Mouse (Mus musculus) erythroblast, embryonic 14.5 days (primary cell): ENCODE results near the gene Nudt9. TPM values are rescaled to one million over a fixed set of nuclear protein-coding genes. Genes with fewer than 3 reads are reported as not detected.

ENCODE experiments used
- H3K27me3 ChIP-seq: 2 replicates; pipeline ENCODE4 v1.6.1; 2012; ENCODE audit warnings: inconsistent platforms; ENCODE audit not compliant: control insufficient read depth
- H3K36me3 ChIP-seq: 2 replicates; pipeline ENCODE4 v1.6.1; 2012; ENCODE audit warnings: mild to moderate bottlenecking, inconsistent platforms; ENCODE audit not compliant: control insufficient read depth
- H3K4me1 ChIP-seq: 2 replicates; pipeline ENCODE4 v1.6.1; 2012; ENCODE audit warnings: inconsistent platforms; ENCODE audit not compliant: control insufficient read depth
- H3K4me3 ChIP-seq: replicated peaks from 2 replicates; pipeline ENCODE3; 2012; ENCODE audit warnings: moderate library complexity, mild to moderate bottlenecking, inconsistent platforms
- H3K9me3 ChIP-seq: 2 replicates; pipeline ENCODE4 v1.6.1; 2012; ENCODE audit warnings: low read length, inconsistent platforms, mixed read lengths; ENCODE audit not compliant: control insufficient read depth
- GATA1 ChIP-seq: IDR thresholded peaks from 2 replicates; pipeline ENCODE4 v1.6.1; 2012; ENCODE audit warnings: low read length, inconsistent platforms, mixed read lengths
- TAL1 ChIP-seq: IDR thresholded peaks from 3 replicates; pipeline ENCODE4 v1.6.1; 2012; ENCODE audit warnings: low read length, inconsistent platforms, mixed read lengths
- polyA plus RNA-seq: library from polyadenylated mRNA; stranded (reverse); fragments of >175 nt; gene quantifications from 2 replicates; pipeline ENCODE4 v1.2.3, GENCODE M21; 2012

Nudt9 gene
- polyA plus RNA-seq, 1 experiment: 40.0 TPM

DNA sequence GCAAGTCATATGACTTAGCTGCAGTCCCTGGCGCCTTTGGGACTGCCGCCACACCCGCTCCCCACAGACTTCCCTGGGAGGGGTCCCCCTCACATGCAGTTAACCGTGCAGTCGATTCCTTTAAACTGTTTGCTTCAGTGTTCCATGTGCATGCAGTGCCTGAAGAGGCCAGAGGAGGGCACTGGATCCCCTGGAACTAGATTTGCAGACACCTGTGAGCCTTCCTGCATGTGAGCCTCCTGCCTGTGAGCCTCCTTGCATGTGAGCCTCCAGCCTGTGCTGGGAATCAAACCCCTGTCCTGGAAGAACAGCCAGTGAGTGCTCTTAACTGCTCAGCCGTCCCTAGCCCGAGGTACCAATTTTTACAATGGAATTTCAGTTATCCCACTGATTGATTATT, 22.6 kb downstream of the Nudt9 start:
- no peak overlapping the region for H3K4me3 ChIP-seq
- TF ChIP-seq GATA1: no peak
- no peak for TF ChIP-seq TAL1
- H3K36me3 ChIP-seq: peaks cover 16% of the 10 kb centered on the region
- no peaks in the 10 kb centered on the region for H3K27me3 ChIP-seq
- H3K4me1 ChIP-seq: peaks cover 17% of the 10 kb centered on the region
- H3K9me3 ChIP-seq: peaks cover 6% of the 10 kb centered on the region

- Histone ChIP-seq H3K9me3 (peaks cover 3% of the 10 kb centered on the region), H3K4me1 (peaks cover 16% of the 10 kb centered on the region), H3K27me3 (peaks cover 16% of the 10 kb centered on the region), H3K4me3 (no peak overlapping the region), H3K36me3 (no peaks in the 10 kb centered on the region)
- TF ChIP-seq TAL1 (no peak), GATA1 (no peak)
These were observed 24.9 kb downstream of the Nudt9 start for GRCm38 (mm10) chr5:104071048-104071447.

GRCm38 (mm10) chr5:104072272-104072886, 26.3 kb downstream of the Nudt9 start:
- Histone ChIP-seq H3K27me3 (peaks cover 29% of the 10 kb centered on the region), H3K4me1 (peaks cover 16% of the 10 kb centered on the region), H3K9me3 (peaks cover 3% of the 10 kb centered on the region), H3K4me3 (no peak overlapping the region), H3K36me3 (no peaks in the 10 kb centered on the region)
- TF ChIP-seq TAL1: no peak
- no peak for TF ChIP-seq GATA1

DNA sequence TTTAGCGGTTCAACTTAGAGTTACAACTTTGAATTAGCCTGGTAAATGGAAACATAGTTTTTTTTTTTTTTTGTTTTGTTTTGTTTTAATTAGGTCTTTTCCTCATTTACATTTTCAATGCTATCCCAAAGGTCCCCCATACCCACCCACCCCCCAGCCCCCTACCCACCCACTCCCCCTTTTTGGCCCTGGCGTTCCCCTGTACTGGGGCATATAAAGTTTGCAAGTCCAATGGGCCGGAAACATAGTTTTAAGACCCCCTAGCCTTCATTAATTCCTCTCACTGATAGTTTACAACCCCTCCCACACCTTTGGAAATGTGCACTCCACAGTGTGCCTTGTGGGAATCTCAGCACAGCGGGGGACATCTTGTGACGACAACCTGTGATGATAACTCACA, 27.5 kb downstream of the Nudt9 start:
- Histone ChIP-seq H3K36me3 (no peaks in the 10 kb centered on the region), H3K4me1 (peaks cover 16% of the 10 kb centered on the region), H3K27me3 (peaks cover 32% of the 10 kb centered on the region), H3K4me3 (no peak overlapping the region), H3K9me3 (peaks cover 2% of the 10 kb centered on the region)
- TF ChIP-seq GATA1 (no peak), TAL1 (no peak)

GRCm38 (mm10) chr5:104074388-104074787, 28.3 kb downstream of the Nudt9 start:
- TF ChIP-seq TAL1: no peak
- TF ChIP-seq GATA1: no peak
- peaks cover 14% of the 10 kb centered on the region for H3K4me1 ChIP-seq
- H3K9me3 ChIP-seq: no peaks in the 10 kb centered on the region
- no peak overlapping the region for H3K4me3 ChIP-seq
- H3K36me3 ChIP-seq: no peaks in the 10 kb centered on the region
- peaks cover 32% of the 10 kb centered on the region for H3K27me3 ChIP-seq

- H3K4me1 ChIP-seq: peaks cover 9% of the 10 kb centered on the region
These were observed 30.3 kb downstream of the Nudt9 start for GRCm38 (mm10) chr5:104076361-104076760.

GRCm38 (mm10) chr5:104077508-104077907, 31.4 kb downstream of the Nudt9 start, which contains the start of gene Gm17660:
Gm17660 (minus strand) TSS chr5:104077608.
- no peak for TF ChIP-seq GATA1
- TF ChIP-seq TAL1: no peak
- H3K4me3 ChIP-seq: no peak within 1 kb of the TSS
- peaks cover 7% of the 10 kb centered on the region for H3K4me1 ChIP-seq
- H3K36me3 ChIP-seq: no peaks in the 10 kb centered on the region
- no peaks in the 10 kb centered on the region for H3K9me3 ChIP-seq
- peaks cover 41% of the 10 kb centered on the region for H3K27me3 ChIP-seq

More at GRCm38 (mm10) chr5:104076361-104076760, 30.3 kb downstream of the Nudt9 start:
- TF ChIP-seq GATA1 (no peak), TAL1 (no peak)
- Histone ChIP-seq H3K9me3 (no peaks in the 10 kb centered on the region), H3K36me3 (no peaks in the 10 kb centered on the region), H3K27me3 (peaks cover 41% of the 10 kb centered on the region), H3K4me3 (no peak overlapping the region)

DNA sequence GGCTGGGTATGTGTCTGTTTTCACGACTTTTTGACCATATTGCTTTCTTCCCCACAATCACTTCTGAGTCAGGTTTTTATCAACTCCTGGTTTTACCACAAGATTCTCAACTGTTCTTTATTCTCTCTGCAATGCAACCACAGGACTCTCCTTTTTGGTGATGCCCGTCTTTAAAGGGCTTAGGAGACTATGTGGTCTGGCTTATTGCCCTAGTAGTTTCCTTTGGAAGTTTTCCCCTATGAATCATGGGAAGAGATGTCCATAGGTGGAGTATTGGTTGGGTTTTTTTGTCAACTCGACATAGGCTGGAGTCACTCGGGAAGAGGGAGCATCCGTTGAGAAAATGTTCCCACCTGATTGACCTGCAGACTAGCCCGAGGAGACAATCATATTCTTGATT, 34.6 kb downstream of the Nudt9 start:
- no peak for TF ChIP-seq TAL1
- TF ChIP-seq GATA1: no peak
- H3K36me3 ChIP-seq: no peaks in the 10 kb centered on the region
- peaks cover 28% of the 10 kb centered on the region for H3K27me3 ChIP-seq
- H3K9me3 ChIP-seq: no peaks in the 10 kb centered on the region
- no peak overlapping the region for H3K4me3 ChIP-seq
- no peaks in the 10 kb centered on the region for H3K4me1 ChIP-seq

- no peak overlapping the region for H3K4me3 ChIP-seq
These were observed 39.3 kb downstream of the Nudt9 start for GRCm38 (mm10) chr5:104085366-104085765.

DNA sequence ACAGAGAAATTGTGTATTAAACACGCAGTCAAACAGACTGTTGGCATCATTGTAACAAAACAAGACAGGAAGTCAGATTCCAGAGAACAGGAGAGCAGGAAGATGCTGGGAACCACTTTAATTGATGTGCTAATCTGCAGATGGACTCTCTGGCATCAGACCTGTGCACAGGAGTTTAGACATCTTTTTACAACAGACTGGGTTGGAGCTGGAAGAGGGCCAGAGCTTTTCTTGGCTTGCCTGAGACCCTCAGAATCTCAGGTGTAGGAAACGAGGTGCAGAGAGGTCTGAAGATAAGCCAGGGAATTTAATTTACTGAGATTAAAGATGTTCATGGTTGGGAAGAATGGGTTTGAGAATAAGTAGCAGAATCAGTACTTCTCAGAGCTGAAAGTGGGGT, 43.6 kb downstream of the Nudt9 start:
- Histone ChIP-seq H3K4me1 (no peaks in the 10 kb centered on the region), H3K27me3 (no peaks in the 10 kb centered on the region), H3K4me3 (no peak overlapping the region), H3K36me3 (no peaks in the 10 kb centered on the region), H3K9me3 (no peaks in the 10 kb centered on the region)
- no peak for TF ChIP-seq GATA1
- TF ChIP-seq TAL1: no peak

More at GRCm38 (mm10) chr5:104085366-104085765, 39.3 kb downstream of the Nudt9 start:
- Histone ChIP-seq H3K9me3 (no peaks in the 10 kb centered on the region), H3K36me3 (no peaks in the 10 kb centered on the region), H3K4me1 (no peaks in the 10 kb centered on the region), H3K27me3 (peaks cover under 1% of the 10 kb centered on the region)
- no peak for TF ChIP-seq GATA1
- TF ChIP-seq TAL1: no peak
